Mouse (Mus musculus) neural tube, embryonic 15.5 days (tissue): ENCODE measurements around the gene Park7. TPM values are rescaled to one million over a fixed set of nuclear protein-coding genes. Genes with fewer than 3 reads are reported as not detected.

Experiments
- ATAC-seq: fragments of 200-750 bp; cut with Nextera tagmentation; 2 replicates; pipeline ENCODE4 v1.8.0; 2017; ENCODE audit warnings: mild to moderate bottlenecking, moderate TSS enrichment, moderate library complexity; ENCODE audit not compliant: low FRiP score
- H3K27ac ChIP-seq: fragments of 300-500 bp; sonication (generic); replicated peaks from 2 replicates; pipeline ENCODE4 v1.5.1; 2015; ENCODE audit warnings: mild to moderate bottlenecking, inconsistent platforms
- H3K27me3 ChIP-seq: fragments of 300-500 bp; sonication (generic); replicated peaks from 2 replicates; pipeline ENCODE4 v1.6.1; 2015; ENCODE audit warnings: inconsistent platforms
- H3K36me3 ChIP-seq: fragments of 300-500 bp; sonication (generic); 2 replicates; pipeline ENCODE4 v1.6.1; 2015; ENCODE audit warnings: inconsistent platforms
- H3K4me1 ChIP-seq: fragments of 300-500 bp; sonication (generic); 2 replicates; pipeline ENCODE4 v1.6.1; 2015; ENCODE audit warnings: inconsistent platforms
- H3K4me2 ChIP-seq: fragments of 300-500 bp; sonication (generic); 2 replicates; pipeline ENCODE4 v1.6.1; 2015; ENCODE audit warnings: inconsistent platforms, mild to moderate bottlenecking, moderate library complexity
- H3K4me3 ChIP-seq: fragments of 300-500 bp; sonication (generic); replicated peaks from 2 replicates; pipeline ENCODE4 v1.5.1; 2015; ENCODE audit warnings: mild to moderate bottlenecking, inconsistent platforms
- H3K9ac ChIP-seq: fragments of 300-500 bp; sonication (generic); replicated peaks from 2 replicates; pipeline ENCODE4 v1.6.1; 2015; ENCODE audit warnings: mild to moderate bottlenecking, inconsistent platforms
- H3K9me3 ChIP-seq: fragments of 300-500 bp; sonication (generic); replicated peaks from 2 replicates; pipeline ENCODE4 v1.6.1; 2016; ENCODE audit warnings: inconsistent platforms
- WGBS: fragments of 180-500 bp; shearing (Covaris S2); methylation state at CpG from one replicate; pipeline ENCODE4 v1.1.7; 2015; ENCODE audit warnings: mixed read lengths; 5-methylcytosine and 5-hydroxymethylcytosine counted together
- polyA plus RNA-seq: library from polyadenylated mRNA; unstranded; fragments of >200 nt; fragmentation: Nextera tagmentation; extraction: Ambion mirVana; gene quantifications from 2 replicates; pipeline ENCODE4 v1.2.1, GENCODE M21; 2015

The Park7 gene
- polyA plus RNA-seq, 1 experiment from 2014 or later: 384 TPM

GRCm38 (mm10) chr4:150870963-150871391 lies 43.3 kb downstream of the Park7 start:
- H3K4me2 ChIP-seq: no peak overlapping the region
- no peaks in the 10 kb centered on the region for H3K9me3 ChIP-seq
- H3K4me3 ChIP-seq: no peak overlapping the region
- no peaks in the 10 kb centered on the region for H3K27me3 ChIP-seq
- no peak overlapping the region for H3K9ac ChIP-seq
- WGBS: 86% methylated on average over 13 of the region's 13 CpGs
- H3K27ac ChIP-seq: peak overlapping the region; percentile 77; the same call in 1 of the 2 replicates
- H3K36me3 ChIP-seq: peaks cover 25% of the 10 kb centered on the region
- peaks cover 19% of the 10 kb centered on the region for H3K4me1 ChIP-seq
- ATAC-seq: no peak

- Histone ChIP-seq H3K4me2 (no peak overlapping the region), H3K4me3 (no peak overlapping the region), H3K36me3 (peaks cover 31% of the 10 kb centered on the region), H3K4me1 (peaks cover 24% of the 10 kb centered on the region), H3K27me3 (no peaks in the 10 kb centered on the region), H3K9ac (no peak overlapping the region), H3K9me3 (no peaks in the 10 kb centered on the region), H3K27ac (no peak overlapping the region; the same call in 1 of the 2 replicates)
- ATAC-seq: no peak
- WGBS: 75% methylated on average over 17 of the region's 17 CpGs
Measured at GRCm38 (mm10) chr4:150869276-150870197, 44.7 kb downstream of the Park7 start.

GRCm38 (mm10) chr4:150868859-150869258 lies 45.4 kb downstream of the Park7 start:
- ATAC-seq: no peak
- peaks cover 31% of the 10 kb centered on the region for H3K36me3 ChIP-seq
- no peaks in the 10 kb centered on the region for H3K9me3 ChIP-seq
- H3K4me2 ChIP-seq: no peak overlapping the region
- peaks cover 24% of the 10 kb centered on the region for H3K4me1 ChIP-seq
- H3K4me3 ChIP-seq: no peak overlapping the region
- no peak overlapping the region for H3K27ac ChIP-seq
- no peak overlapping the region for H3K9ac ChIP-seq
- H3K27me3 ChIP-seq: no peaks in the 10 kb centered on the region
- WGBS: 87% methylated on average over 2 of the region's 2 CpGs

- no peak overlapping the region for H3K4me2 ChIP-seq
- 82% methylated on average over 6 of the region's 6 CpGs for WGBS
Measured at GRCm38 (mm10) chr4:150868161-150868560, 46.1 kb downstream of the Park7 start.

GRCm38 (mm10) chr4:150866494-150866893 lies 47.7 kb downstream of the Park7 start:
- no peak overlapping the region for H3K4me3 ChIP-seq

More at GRCm38 (mm10) chr4:150868161-150868560, 46.1 kb downstream of the Park7 start:
- Histone ChIP-seq H3K4me1 (peaks cover 25% of the 10 kb centered on the region), H3K9ac (no peak overlapping the region), H3K4me3 (no peak overlapping the region), H3K27me3 (no peaks in the 10 kb centered on the region), H3K36me3 (peaks cover 31% of the 10 kb centered on the region), H3K27ac (no peak overlapping the region), H3K9me3 (no peaks in the 10 kb centered on the region)
- ATAC-seq: no peak

GRCm38 (mm10) chr4:150866069-150866468 lies 48.2 kb downstream of the Park7 start:
- no peaks in the 10 kb centered on the region for H3K9me3 ChIP-seq
- ATAC-seq: no peak
- no peaks in the 10 kb centered on the region for H3K27me3 ChIP-seq
- H3K27ac ChIP-seq: no peak overlapping the region
- no peak overlapping the region for H3K4me2 ChIP-seq
- H3K4me3 ChIP-seq: no peak overlapping the region
- peaks cover 31% of the 10 kb centered on the region for H3K36me3 ChIP-seq
- 90% methylated on average over 11 of the region's 11 CpGs for WGBS
- H3K9ac ChIP-seq: no peak overlapping the region
- H3K4me1 ChIP-seq: peaks cover 14% of the 10 kb centered on the region

More at GRCm38 (mm10) chr4:150866494-150866893, 47.7 kb downstream of the Park7 start:
- no peak overlapping the region for H3K9ac ChIP-seq
- H3K27me3 ChIP-seq: no peaks in the 10 kb centered on the region
- peaks cover 15% of the 10 kb centered on the region for H3K4me1 ChIP-seq
- H3K4me2 ChIP-seq: no peak overlapping the region
- no peaks in the 10 kb centered on the region for H3K9me3 ChIP-seq
- peaks cover 31% of the 10 kb centered on the region for H3K36me3 ChIP-seq
- no peak for ATAC-seq
- WGBS: 94% methylated on average over 8 of the region's 12 CpGs
- H3K27ac ChIP-seq: no peak overlapping the region

GRCm38 (mm10) chr4:150865371-150865770 lies 48.9 kb downstream of the Park7 start:
- Histone ChIP-seq H3K9ac (no peak overlapping the region), H3K36me3 (peaks cover 31% of the 10 kb centered on the region), H3K27me3 (no peaks in the 10 kb centered on the region), H3K4me2 (no peak overlapping the region), H3K27ac (0 out of 2 replicates have a peak overlapping the region, but pooled peaks have one; percentile 13), H3K4me1 (peaks cover 14% of the 10 kb centered on the region), H3K4me3 (no peak overlapping the region), H3K9me3 (no peaks in the 10 kb centered on the region)
- ATAC-seq: no peak

GRCm38 (mm10) chr4:150862626-150863375 lies 51.4 kb downstream of the Park7 start:
- 27% methylated on average over 8 of the region's 8 CpGs for WGBS
- no peak for ATAC-seq

GRCm38 (mm10) chr4:150861161-150861560 lies 53.1 kb downstream of the Park7 start:
- no peak overlapping the region for H3K9ac ChIP-seq
- H3K27ac ChIP-seq: no peak overlapping the region
- H3K27me3 ChIP-seq: no peaks in the 10 kb centered on the region
- H3K36me3 ChIP-seq: peaks cover 8% of the 10 kb centered on the region
- H3K9me3 ChIP-seq: no peaks in the 10 kb centered on the region
- peak overlapping the region; percentile 35 for H3K4me2 ChIP-seq
- 68% methylated on average over 2 of the region's 2 CpGs for WGBS
- no peak for ATAC-seq
- H3K4me3 ChIP-seq: no peak overlapping the region
- peaks cover 27% of the 10 kb centered on the region for H3K4me1 ChIP-seq

More at GRCm38 (mm10) chr4:150862626-150863375, 51.4 kb downstream of the Park7 start:
- Histone ChIP-seq H3K36me3 (peaks cover 24% of the 10 kb centered on the region), H3K4me2 (peak overlapping the region; percentile 26), H3K9me3 (no peaks in the 10 kb centered on the region), H3K4me3 (no peak overlapping the region), H3K27me3 (no peaks in the 10 kb centered on the region), H3K27ac (no peak overlapping the region), H3K4me1 (peaks cover 18% of the 10 kb centered on the region), H3K9ac (no peak overlapping the region)

- 61% methylated on average over 4 of the region's 4 CpGs for WGBS
- peaks cover 1% of the 10 kb centered on the region for H3K36me3 ChIP-seq
- no peak overlapping the region for H3K27ac ChIP-seq
- H3K27me3 ChIP-seq: no peaks in the 10 kb centered on the region
- H3K4me1 ChIP-seq: peaks cover 27% of the 10 kb centered on the region
- no peaks in the 10 kb centered on the region for H3K9me3 ChIP-seq
- H3K9ac ChIP-seq: no peak overlapping the region
- 0 out of 2 replicates have a peak overlapping the region, but pooled peaks have one; percentile 1 for H3K4me3 ChIP-seq
- ATAC-seq: no peak
- peak overlapping the region; percentile 35 for H3K4me2 ChIP-seq
Measured at GRCm38 (mm10) chr4:150860526-150860925, 53.7 kb downstream of the Park7 start.

GRCm38 (mm10) chr4:150855346-150855745 lies 58.9 kb downstream of the Park7 start:
- WGBS: under 1% methylated on average over 29 of the region's 43 CpGs
- peak overlapping the region; percentile 94 for H3K9ac ChIP-seq
- peak overlapping the region; percentile 98 for H3K27ac ChIP-seq
- H3K4me2 ChIP-seq: peak overlapping the region; percentile 77
- H3K36me3 ChIP-seq: no peaks in the 10 kb centered on the region
- H3K9me3 ChIP-seq: no peaks in the 10 kb centered on the region
- H3K27me3 ChIP-seq: no peaks in the 10 kb centered on the region
- peak overlapping the region; percentile 89 for H3K4me3 ChIP-seq
- peak; percentile 70 for ATAC-seq
- H3K4me1 ChIP-seq: peaks cover 22% of the 10 kb centered on the region
